18 mouse cellular contexts compared by ENCODE assay signal in genomic region chr3:114197964-114198750, GRCm38 (mm10).
"Had no signal": no experiment of that assay in that cellular context is flagged by ENCODE, and none has a peak within 500 bp of the region (broad histone marks: within the 10 kb centered on the region; RNA-seq: fewer than 3 reads in every experiment).

No protein-coding gene starts in this region.

- H3K4me3 ChIP-seq: intestine, embryonic 15.5 days; kidney, embryonic 15.5 days; left cerebral cortex, adult 2 months; liver, embryonic 13.5 days; midbrain, embryonic 13.5 days; neural tube, embryonic 12.5 days; neural tube, embryonic 15.5 days had no signal

- H3K36me3 ChIP-seq: intestine, embryonic 15.5 days; kidney, embryonic 15.5 days; liver, embryonic 13.5 days; midbrain, embryonic 13.5 days; neural tube, embryonic 12.5 days; neural tube, embryonic 15.5 days had no signal

- DNase-seq: kidney, adult 11 months; kidney, adult 8-10 months; kidney, postnatal 10 days; kidney, postnatal 36 days; layer of hippocampus, postnatal 36 days; liver, embryonic 13.5 days; right cerebral cortex, adult 18-20 months; right cerebral cortex, postnatal 14 days; right cerebral cortex, postnatal 4 days; thymus, postnatal 25 days had no signal

- H3K9ac ChIP-seq: intestine, embryonic 15.5 days; kidney, embryonic 15.5 days; liver, embryonic 13.5 days; midbrain, embryonic 13.5 days; neural tube, embryonic 12.5 days; neural tube, embryonic 15.5 days had no signal

- ATAC-seq: hindbrain, embryonic 16.5 days; intestine, embryonic 15.5 days; midbrain, embryonic 13.5 days had no signal

- H3K27me3 ChIP-seq: intestine, embryonic 15.5 days; kidney, embryonic 15.5 days; liver, embryonic 13.5 days; midbrain, embryonic 13.5 days; neural tube, embryonic 12.5 days; neural tube, embryonic 15.5 days had no signal

- H3K4me1 ChIP-seq: intestine, embryonic 15.5 days; kidney, embryonic 15.5 days; liver, embryonic 13.5 days; midbrain, embryonic 13.5 days; neural tube, embryonic 12.5 days; neural tube, embryonic 15.5 days had no signal

- H3K4me2 ChIP-seq: intestine, embryonic 15.5 days; kidney, embryonic 15.5 days; liver, embryonic 13.5 days; midbrain, embryonic 13.5 days; neural tube, embryonic 12.5 days; neural tube, embryonic 15.5 days had no signal

- H3K27ac ChIP-seq: intestine, embryonic 15.5 days; kidney, embryonic 15.5 days; left cerebral cortex, adult 2 months; liver, embryonic 13.5 days; macrophage; midbrain, embryonic 13.5 days; neural tube, embryonic 12.5 days; neural tube, embryonic 15.5 days had no signal

- H3K9me3 ChIP-seq: intestine, embryonic 15.5 days; kidney, embryonic 15.5 days; liver, embryonic 13.5 days; midbrain, embryonic 13.5 days; neural tube, embryonic 12.5 days; neural tube, embryonic 15.5 days had no signal
